Comparison of ENCODE assay signal across 10 mouse cellular contexts in genomic region chr2:180113909-180114890, GRCm38 (mm10). TPM values are rescaled to one million over a fixed set of nuclear protein-coding genes. Genes with fewer than 3 reads are reported as not detected.
DNase-seq lines count a peak whose midpoint lies in the region; ATAC-seq lines count a peak whose summit lies in the region.
"Had no signal": no experiment of that assay in that cellular context is flagged by ENCODE, and none has a peak within 500 bp of the region (broad histone marks: within the 10 kb centered on the region; RNA-seq: fewer than 3 reads in every experiment).

No protein-coding gene starts in this region.

- peaks cover 44% of the 10 kb centered on the region for H3K4me1 ChIP-seq in hindbrain, embryonic 15.5 days (replicated peaks)

- no peak overlapping the region for H3K4me3 ChIP-seq in hindbrain, embryonic 15.5 days
- H3K4me3 ChIP-seq: erythroblast, embryonic 14.5 days; liver, embryonic 15.5 days had no signal

- no peaks in the 10 kb centered on the region for H3K27me3 ChIP-seq in hindbrain, embryonic 15.5 days

- WGBS in hindbrain, embryonic 15.5 days: 46% methylated on average over 17 of the region's 17 CpGs

- no peak overlapping the region for H3K9ac ChIP-seq in hindbrain, embryonic 15.5 days
- H3K9ac ChIP-seq: liver, embryonic 15.5 days had no signal

- ATAC-seq in frontal cortex, adult (ENCODE audit: low TSS enrichment): peak; percentile 38
- no peak for ATAC-seq in hindbrain, embryonic 15.5 days (ENCODE audit: low FRiP score, low read depth)
- ATAC-seq in CD4-positive, CD25-positive, alpha-beta regulatory T cell, adult 4 months: no peak

- no peaks in the 10 kb centered on the region for H3K9me3 ChIP-seq in hindbrain, embryonic 15.5 days
- H3K9me3 ChIP-seq: liver, embryonic 15.5 days had no signal

- H3K4me2 ChIP-seq in hindbrain, embryonic 15.5 days: no peak overlapping the region
- H3K4me2 ChIP-seq: liver, embryonic 15.5 days had no signal

- peak overlapping the region; percentile 26; the same call in 1 of the 2 replicates for H3K27ac ChIP-seq in hindbrain, embryonic 15.5 days (replicated peaks)
- H3K27ac ChIP-seq: liver, embryonic 15.5 days had no signal

- no peaks in the 10 kb centered on the region for H3K36me3 ChIP-seq in hindbrain, embryonic 15.5 days
- H3K36me3 ChIP-seq: liver, embryonic 15.5 days had no signal

- no peak for DNase-seq in frontal cortex, postnatal 25 days (ENCODE audit: low spot score in 2 of 2)
- DNase-seq in adrenal gland, postnatal 36 days: peak; percentile 28 to 63
- peak; percentile 94 for DNase-seq in gastrocnemius, adult 18-20 months (ENCODE audit: low spot score)
- DNase-seq in lung, postnatal 4 days: peak; percentile 70 to 87
- no peak for DNase-seq in spleen, postnatal 4 days (ENCODE audit: low spot score in 2 of 2)

RNA-seq across cellular contexts. Expression of gene Osbpl2, which starts 4.9 kb away (rescaled TPM):
- total RNA-seq in adrenal gland, postnatal 36 days (2021): 10 to 100 TPM; 37.8 to 44.3 TPM
- 10 to 100 TPM; 16.9 to 18.8 TPM for total RNA-seq in gastrocnemius, adult 18-20 months (2021)
- polyA plus RNA-seq in hindbrain, embryonic 15.5 days (2015; fragmentation: Nextera tagmentation; extraction: Ambion mirVana): 71.0 and 72.7 TPM in 2 replicates
- polyA plus RNA-seq in CD4-positive, CD25-positive, alpha-beta regulatory T cell, adult 4 months (2017; shearing (Covaris generic)): 10 to 100 TPM; 20.6 to 24.3 TPM

RNA-seq across cellular contexts. Expression of gene Hrh3, which starts 9.9 kb away (rescaled TPM):
- total RNA-seq in adrenal gland, postnatal 36 days (2021): under 1 TPM in 1 of 2 experiments, not detected in 1; 0.13 TPM
- not detected for total RNA-seq in gastrocnemius, adult 18-20 months (2021)
- 2.0 and 2.6 TPM in 2 replicates for polyA plus RNA-seq in hindbrain, embryonic 15.5 days (2015; fragmentation: Nextera tagmentation; extraction: Ambion mirVana)
- not detected for polyA plus RNA-seq in CD4-positive, CD25-positive, alpha-beta regulatory T cell, adult 4 months (2017; shearing (Covaris generic))
- polyA plus RNA-seq: erythroblast, embryonic 14.5 days; liver, embryonic 15.5 days had no signal

RNA-seq across cellular contexts. Expression of gene Mtg2, which starts 43.8 kb away (rescaled TPM):
- 10 to 100 TPM; 15.9 to 17.4 TPM for total RNA-seq in adrenal gland, postnatal 36 days (2021)
- 10 to 100 TPM; 15.0 to 15.3 TPM for total RNA-seq in gastrocnemius, adult 18-20 months (2021)
- polyA plus RNA-seq in hindbrain, embryonic 15.5 days (2015; fragmentation: Nextera tagmentation; extraction: Ambion mirVana): 30.3 and 34.8 TPM in 2 replicates
- 10 to 100 TPM; 42.6 to 52.6 TPM for polyA plus RNA-seq in CD4-positive, CD25-positive, alpha-beta regulatory T cell, adult 4 months (2017; shearing (Covaris generic))

RNA-seq across cellular contexts. Expression of gene Adrm1, which starts 57.1 kb away (rescaled TPM):
- total RNA-seq in adrenal gland, postnatal 36 days (2021): 100 to 1,000 TPM; 148 to 182 TPM
- total RNA-seq in gastrocnemius, adult 18-20 months (2021): 100 to 1,000 TPM; 114 to 119 TPM
- polyA plus RNA-seq in hindbrain, embryonic 15.5 days (2015; fragmentation: Nextera tagmentation; extraction: Ambion mirVana): 189 and 207 TPM in 2 replicates
- polyA plus RNA-seq in CD4-positive, CD25-positive, alpha-beta regulatory T cell, adult 4 months (2017; shearing (Covaris generic)): 100 to 1,000 TPM in 1 of 2 experiments, 10 to 100 TPM in 1; 83.1 to 115 TPM

Comparison
In these comparisons a context has a peak if more than half of its experiments do, and no peak if none do; other contexts are left out.
1. DNase-seq: peak in adrenal gland, postnatal 36 days (2 of 2), gastrocnemius, adult 18-20 months (single experiment) and lung, postnatal 4 days (2 of 2); none in frontal cortex, postnatal 25 days (0 of 2) and spleen, postnatal 4 days (0 of 2).